Mouse (Mus musculus) lung, adult 2 months (tissue): ENCODE measurements around the gene Mtcl1.

Experiments
- CTCF ChIP-seq: fragments of 200-500 bp; IDR thresholded peaks from 2 replicates; pipeline ENCODE4 v1.5.1; 2011; ENCODE audit warnings: mild to moderate bottlenecking, low read length, control low read depth; ENCODE audit not compliant: insufficient read depth
- POLR2A ChIP-seq: fragments of 200-500 bp; IDR thresholded peaks from 2 replicates; pipeline ENCODE4 v1.6.1; 2011; ENCODE audit warnings: low read depth, mild to moderate bottlenecking, control low read depth, low read length, borderline replicate concordance; ENCODE audit errors: extremely low read depth

DNA sequence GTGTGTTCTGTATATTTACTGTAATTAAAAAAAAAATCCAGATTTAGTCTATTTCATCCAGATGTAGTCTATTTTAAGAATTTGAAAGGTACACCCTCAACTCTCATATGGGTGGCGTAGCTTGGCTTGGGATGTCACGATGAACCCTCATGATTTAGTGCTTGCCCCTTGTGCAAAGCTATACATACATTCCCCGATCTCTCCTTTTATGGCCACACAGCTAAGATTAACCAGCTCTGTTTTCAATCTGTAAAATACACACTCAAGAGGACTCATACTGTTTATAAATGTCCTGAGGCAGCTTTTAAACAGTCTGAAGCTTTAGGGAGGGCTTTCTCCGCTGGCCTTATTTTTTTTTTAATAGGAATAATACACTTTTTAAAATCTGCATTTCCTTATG is 49.8 kb downstream of the Mtcl1 start:
- TF ChIP-seq POLR2A: no peak
- TF ChIP-seq CTCF: no peak
